Mouse (Mus musculus): ENCODE data around the gene Kap.
A peak's percentile ranks its signal among the peaks of the same experiment; 100 is the strongest.
"Not testable (repeated sequence)": the region's sequence is repeated elsewhere in the genome, so short reads cannot be mapped to it uniquely, and the experiment has no call there.

Gene Kap

DNA sequence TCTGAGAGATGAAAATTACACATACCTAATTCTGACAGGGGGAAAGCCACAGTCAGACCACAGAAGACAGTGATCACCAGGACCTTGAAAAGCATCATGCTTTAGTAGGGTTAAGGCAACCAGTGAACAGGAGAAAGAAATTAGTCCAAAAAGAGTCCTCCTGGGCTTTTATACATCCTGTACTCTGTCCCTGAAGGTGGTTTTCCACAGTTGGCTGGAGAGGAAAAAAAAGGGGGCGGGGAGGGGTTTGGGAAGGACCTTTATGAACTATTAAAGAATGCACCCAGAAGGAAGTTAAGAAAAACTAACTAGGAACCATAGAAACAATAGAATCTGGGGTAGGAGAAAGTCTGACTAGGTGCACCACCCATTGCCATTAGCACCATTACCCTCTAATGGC is at the start of gene Kap:
Kap (minus strand) TSS at position 237 of the 400 bp plus-strand sequence.
- DNase-seq, result no peak

DNA sequence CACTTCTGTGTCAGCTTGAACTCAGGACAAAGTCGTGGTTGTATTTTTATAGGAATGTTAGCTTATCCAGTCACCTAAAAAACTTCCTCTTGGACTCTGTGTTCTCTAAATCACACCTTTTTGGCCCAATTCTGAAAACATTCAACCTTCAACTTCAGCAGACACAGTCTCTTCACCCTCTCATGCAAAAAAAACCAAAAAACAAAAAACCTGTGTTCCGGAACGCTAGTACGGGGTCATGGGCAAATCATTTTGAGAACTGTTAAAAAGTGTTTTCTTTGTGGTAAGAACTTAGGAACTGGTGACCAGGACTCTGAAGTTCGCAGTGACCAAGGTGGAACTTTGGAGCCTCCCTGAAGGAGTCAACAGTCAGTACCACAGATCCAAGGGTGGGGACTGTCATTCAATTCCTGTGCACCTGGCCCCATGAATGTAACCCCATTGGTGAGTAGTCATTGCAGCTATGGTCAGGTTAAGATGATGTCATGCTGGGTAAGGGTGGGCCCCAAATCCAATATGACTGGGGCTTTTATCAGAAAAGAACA is 32.4 kb upstream of the Kap start:
- no peak for DNase-seq

DNA sequence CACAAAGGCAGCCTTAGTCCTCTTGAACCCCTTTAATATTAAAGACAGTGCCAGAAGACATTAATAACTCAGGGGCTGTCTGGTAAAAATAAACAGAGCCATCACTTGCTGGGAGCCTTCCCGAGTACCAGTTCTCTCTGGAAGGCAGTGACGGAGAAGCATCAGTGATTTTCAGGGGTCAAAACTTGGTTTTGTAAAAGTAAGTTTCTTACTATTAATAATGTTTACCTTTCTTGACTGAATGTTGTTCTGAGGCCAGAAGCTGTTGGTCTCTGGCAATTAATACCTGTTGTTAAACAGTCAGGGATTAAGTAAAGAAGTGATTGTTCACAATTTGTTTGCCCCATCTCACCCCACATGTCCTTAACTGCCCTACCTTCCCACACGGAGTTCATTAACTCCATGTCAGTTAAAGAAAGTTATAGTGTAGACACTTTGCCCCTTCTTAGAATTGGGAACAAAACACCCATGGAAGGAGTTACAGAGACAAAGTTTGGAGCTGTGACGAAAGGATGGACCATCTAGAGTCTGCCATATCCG is 30.0 kb upstream of the Kap start:
- DNase-seq, result no peak

- peak in 1 of 2 experiments; percentile 20 for DNase-seq
Observed at GRCm38 (mm10) chr6:133875906-133876462, 22.4 kb upstream of the Kap start.

- no peak for DNase-seq
Observed at GRCm38 (mm10) chr6:133872667-133873066, 19.1 kb upstream of the Kap start.

DNA sequence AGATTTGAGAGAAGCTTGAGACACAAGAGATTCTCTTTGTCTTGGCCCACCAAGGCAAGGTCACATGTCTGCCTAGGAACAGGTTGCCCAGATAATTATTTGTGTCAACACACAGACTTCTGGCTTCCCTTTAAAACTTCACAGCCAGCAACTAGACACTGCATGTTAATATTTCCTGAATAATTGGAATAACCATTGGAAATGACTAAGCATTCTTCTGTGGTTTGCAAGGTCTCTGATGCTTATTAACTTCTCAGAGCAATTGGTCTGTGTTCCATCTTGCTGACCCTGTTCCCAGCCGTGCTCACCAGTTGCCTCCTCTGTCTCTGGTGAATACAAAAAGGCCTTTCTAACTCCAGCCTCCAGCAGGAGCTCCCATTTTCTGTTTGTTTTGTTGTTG is 17.6 kb upstream of the Kap start:
- no peak for DNase-seq

GRCm38 (mm10) chr6:133868381-133868780 is 14.8 kb upstream of the Kap start:
- DNase-seq, result no peak

DNA sequence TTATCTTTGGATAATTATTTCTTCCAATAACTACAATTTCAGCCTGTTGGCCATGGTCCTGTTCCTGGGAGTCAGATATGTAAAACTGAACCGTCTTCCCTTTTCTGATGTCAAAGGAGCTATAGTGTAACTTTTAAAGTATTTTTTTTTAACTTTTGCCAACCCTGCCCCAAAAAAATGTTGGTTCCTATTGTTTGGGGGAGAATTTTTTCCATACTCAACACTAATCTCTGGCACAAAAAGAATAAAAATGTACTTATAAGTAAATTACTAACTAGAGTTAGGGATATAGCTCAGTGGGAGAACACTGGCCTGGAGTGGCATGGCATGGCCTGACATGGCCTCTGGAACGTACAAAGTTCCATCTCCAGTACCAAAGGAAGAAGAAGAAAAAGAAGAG is 2.3 kb upstream of the Kap start:
- no peak for DNase-seq

GRCm38 (mm10) chr6:133849359-133849758 is 4.2 kb downstream of the Kap start:
- no peak for DNase-seq

GRCm38 (mm10) chr6:133848861-133849260 is 4.7 kb downstream of the Kap start:
- not testable (repeated sequence) for DNase-seq

DNA sequence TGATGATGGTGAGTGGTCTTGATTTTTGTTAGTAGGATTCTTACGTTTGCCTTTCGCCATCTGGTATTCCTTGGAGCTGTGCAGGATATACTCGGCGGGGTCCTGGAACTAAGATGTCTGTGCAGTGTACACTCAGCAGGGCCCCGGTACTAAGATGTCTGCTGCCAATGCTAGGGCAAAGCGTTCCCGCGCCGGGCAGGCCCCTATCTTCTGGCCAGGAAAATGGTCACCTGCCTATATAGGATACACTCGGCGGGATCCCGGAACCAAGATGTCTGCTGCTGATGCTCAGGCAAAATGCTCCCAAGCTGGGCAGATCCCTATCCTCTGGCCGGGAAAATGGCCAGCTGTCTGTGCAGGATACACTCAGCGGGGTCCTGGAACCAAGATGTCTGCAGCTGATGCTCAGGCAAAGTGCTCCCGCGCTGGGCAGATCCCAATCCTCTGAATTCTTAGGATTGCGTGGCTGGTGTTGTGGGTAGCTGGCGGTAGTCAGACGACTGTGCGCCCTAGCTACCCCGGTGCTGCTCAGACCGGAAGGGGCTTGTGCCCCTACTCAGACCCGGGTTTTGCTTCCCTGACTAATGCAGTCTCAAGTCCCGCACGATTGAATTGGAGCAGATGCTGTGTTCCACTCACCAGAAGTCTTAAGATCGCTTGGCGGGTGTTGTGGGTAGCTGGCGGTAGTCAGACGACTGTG is 15.1 kb downstream of the Kap start:
- not testable (repeated sequence) for DNase-seq

DNA sequence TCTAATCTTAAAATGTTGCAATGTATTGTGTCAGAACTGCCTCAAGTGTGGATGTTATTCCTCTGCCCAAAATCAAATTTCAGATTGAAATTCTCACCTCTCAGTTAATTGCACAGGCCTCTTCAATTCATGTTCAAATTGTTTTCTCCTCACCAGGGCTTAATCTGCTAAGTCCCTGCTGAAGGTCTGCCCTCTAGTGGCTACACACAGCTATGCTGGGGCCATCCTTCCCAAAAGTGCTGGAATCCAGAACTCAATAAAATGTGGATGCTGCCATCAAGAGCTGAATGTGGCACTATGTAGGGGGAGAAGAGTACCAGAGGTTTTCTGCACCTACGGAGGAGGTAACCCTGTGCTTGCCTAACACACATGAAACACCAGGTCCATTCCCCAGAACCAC is 41.2 kb downstream of the Kap start:
- DNase-seq, result peak in 1 of 2 experiments; percentile 1

Data from cerebellum, adult 18-20 months (tissue).